Mouse (Mus musculus) lung, postnatal 36 days (tissue): ENCODE measurements around the gene Mms19.

Experiments used
- DNase-seq: peaks from one replicate; pipeline ENCODE4 v3.0.0; 2022; ENCODE audit warnings: mixed read lengths

Gene Mms19

DNA sequence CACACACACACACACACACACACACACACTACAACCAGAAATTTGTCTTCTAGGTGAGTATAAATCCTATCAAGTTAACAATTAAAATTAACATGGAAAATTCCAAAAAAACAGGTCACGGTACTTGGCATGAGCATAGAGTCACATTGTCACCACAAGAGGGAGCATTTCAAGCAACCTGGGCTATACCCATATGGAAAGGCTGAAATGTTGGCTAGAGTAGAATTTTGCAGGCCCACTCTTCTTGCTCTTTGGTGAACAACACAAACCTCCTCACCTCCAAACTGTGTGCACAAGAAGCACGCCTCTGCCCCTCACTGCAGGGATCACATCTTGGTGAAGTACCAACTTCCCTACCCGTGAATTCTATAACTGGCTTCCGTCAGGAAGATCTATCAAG is 82.1 kb downstream of the Mms19 start:
- peak; percentile 63 for DNase-seq

- DNase-seq: no peak
Measured at GRCm38 (mm10) chr19:41896319-41896711, 84.6 kb downstream of the Mms19 start.

- peak; percentile 93 for DNase-seq
Measured at GRCm38 (mm10) chr19:41895460-41896318, 85.3 kb downstream of the Mms19 start, which contains the start of gene Rrp12. TSS of gene Rrp12 (minus strand) at chr19:41896173.

GRCm38 (mm10) chr19:41894959-41895358 is 86.0 kb downstream of the Mms19 start:
- DNase-seq: no peak
